Mouse (Mus musculus) central nervous system, embryonic 11.5 days (tissue): ENCODE measurements around the gene Prkd1. TPM values are rescaled to one million over a fixed set of nuclear protein-coding genes. Genes with fewer than 3 reads are reported as not detected.

Experiments used
- polyA plus RNA-seq: library from polyadenylated mRNA; depleted of rRNA; stranded (reverse); fragments of >200 nt; gene quantifications from 2 replicates; pipeline ENCODE4 v1.2.3, GENCODE M21; 2012; rRNA removed

The Prkd1 gene
- 6.5 and 7.8 TPM in 2 replicates for polyA plus RNA-seq

GRCm38 (mm10) chr12:50648671-50649541, at the start of gene Prkd1:
Prkd1 (minus strand) TSS chr12:50649098.

